Mouse (Mus musculus) embryonic facial prominence, embryonic 10.5 days (tissue): ENCODE results near the gene Lrp6. TPM values are rescaled to one million over a fixed set of nuclear protein-coding genes. Genes with fewer than 3 reads are reported as not detected.

Experiments
- DNase-seq: peaks from one replicate; pipeline ENCODE4 v3.0.0-alpha.2; 2017; ENCODE audit warnings: low spot score
- H3K27ac ChIP-seq: fragments of 300-500 bp; sonication (generic); replicated peaks from 2 replicates; pipeline ENCODE4 v1.5.1; 2016; ENCODE audit warnings: mild to moderate bottlenecking
- H3K27me3 ChIP-seq: fragments of 300-500 bp; sonication (generic); replicated peaks from 2 replicates; pipeline ENCODE4 v1.6.1; 2016; ENCODE audit warnings: low read depth, mild to moderate bottlenecking; ENCODE audit not compliant: poor library complexity, severe bottlenecking
- H3K36me3 ChIP-seq: fragments of 300-500 bp; sonication (generic); replicated peaks from 2 replicates; pipeline ENCODE4 v1.6.1; 2016; ENCODE audit warnings: mild to moderate bottlenecking, moderate library complexity
- H3K4me1 ChIP-seq: fragments of 300-500 bp; sonication (generic); 2 replicates; pipeline ENCODE4 v1.6.1; 2016
- H3K4me3 ChIP-seq: fragments of 300-500 bp; sonication (generic); 2 replicates; pipeline ENCODE4 v1.5.1; 2016; ENCODE audit warnings: mild to moderate bottlenecking, moderate library complexity
- H3K9me3 ChIP-seq: fragments of 300-500 bp; sonication (generic); 2 replicates; pipeline ENCODE4 v1.6.1; 2016; ENCODE audit warnings: mild to moderate bottlenecking
- WGBS: fragments of 180-500 bp; shearing (Covaris S2); methylation state at CpG from one replicate; pipeline ENCODE4 v1.1.7; 2016; 5-methylcytosine and 5-hydroxymethylcytosine counted together
- polyA plus RNA-seq: library from polyadenylated mRNA; unstranded; fragments of >200 nt; fragmentation: Nextera tagmentation; extraction: Ambion mirVana; gene quantifications from 2 replicates; pipeline ENCODE4 v1.2.1, GENCODE M21; 2016

Gene Lrp6
- polyA plus RNA-seq, 1 experiment from 2014 or later = 27.1 TPM

DNA sequence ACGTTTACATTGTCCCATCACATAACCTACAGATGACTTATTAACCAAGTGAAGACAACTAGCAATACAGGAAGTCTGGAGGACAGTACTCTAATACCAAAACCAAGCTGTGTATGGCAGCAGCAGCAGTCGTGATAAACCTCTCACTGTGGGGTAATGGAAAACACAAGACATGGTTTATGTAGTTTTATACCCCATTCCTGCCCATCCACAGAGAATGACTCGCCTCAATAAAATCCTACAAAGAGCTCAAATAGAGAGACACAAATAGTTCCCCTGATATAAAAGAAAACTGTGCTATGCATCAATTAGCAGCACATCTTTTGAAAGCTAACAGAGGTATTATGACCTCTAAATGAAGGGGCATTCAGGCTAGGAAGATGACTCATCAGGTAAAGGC lies 45.9 kb downstream of the Lrp6 start:
- no peaks in the 10 kb centered on the region for H3K27me3 ChIP-seq
- no peaks in the 10 kb centered on the region for H3K9me3 ChIP-seq
- H3K27ac ChIP-seq = no peak overlapping the region
- H3K4me3 ChIP-seq = no peak overlapping the region
- WGBS = 80% methylated on average over 3 of the region's 3 CpGs
- peaks cover 14% of the 10 kb centered on the region for H3K4me1 ChIP-seq
- DNase-seq = no peak
- H3K36me3 ChIP-seq = peaks cover 7% of the 10 kb centered on the region

DNA sequence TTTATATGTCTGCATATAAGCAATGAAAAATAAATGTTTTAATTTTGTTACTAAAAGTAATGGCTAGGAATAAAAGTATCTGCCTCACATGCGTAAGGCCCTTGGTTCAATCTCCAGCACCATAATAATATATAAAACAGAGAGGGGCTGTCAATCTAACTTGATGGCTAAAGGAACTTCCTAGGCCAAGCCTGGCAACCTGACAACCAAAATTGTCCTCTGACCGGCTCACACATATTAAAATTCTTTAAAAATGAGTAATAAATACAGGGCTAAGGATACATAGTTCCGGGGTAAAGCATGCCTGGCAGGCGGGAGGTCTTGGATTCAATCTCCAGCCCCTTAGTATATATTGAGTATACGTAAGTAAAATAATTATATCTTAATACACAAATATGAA lies 48.3 kb downstream of the Lrp6 start:
- Histone ChIP-seq H3K36me3 (peaks cover 7% of the 10 kb centered on the region), H3K27ac (no peak overlapping the region), H3K27me3 (no peaks in the 10 kb centered on the region), H3K4me1 (peaks cover 23% of the 10 kb centered on the region), H3K4me3 (no peak overlapping the region), H3K9me3 (no peaks in the 10 kb centered on the region)
- no peak for DNase-seq
- WGBS = 93% methylated on average over 5 of the region's 5 CpGs

DNA sequence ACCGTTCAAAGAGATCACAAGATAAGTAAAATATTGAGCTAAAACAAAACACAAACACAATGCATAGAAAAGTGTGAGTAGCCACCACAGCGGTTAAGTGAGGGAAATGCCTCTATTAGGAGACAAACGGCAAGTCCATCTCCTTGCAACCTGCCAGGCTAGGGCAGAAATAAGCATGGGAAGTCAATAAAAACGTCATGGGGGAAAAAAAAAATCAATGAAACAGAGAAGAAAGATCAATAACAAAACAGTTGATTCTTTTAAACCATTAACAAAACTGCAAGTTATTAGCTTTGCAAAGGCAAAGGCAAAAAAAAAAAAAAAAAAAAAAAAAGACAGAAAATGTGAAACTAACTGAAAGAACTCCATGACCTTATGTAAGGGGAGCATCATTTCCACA lies 49.6 kb downstream of the Lrp6 start:
- H3K27me3 ChIP-seq = no peaks in the 10 kb centered on the region
- 79% methylated on average over 4 of the region's 4 CpGs for WGBS
- H3K4me1 ChIP-seq = peaks cover 36% of the 10 kb centered on the region
- no peak for DNase-seq
- peaks cover 11% of the 10 kb centered on the region for H3K36me3 ChIP-seq
- H3K4me3 ChIP-seq = no peak overlapping the region
- no peak overlapping the region for H3K27ac ChIP-seq
- H3K9me3 ChIP-seq = no peaks in the 10 kb centered on the region

DNA sequence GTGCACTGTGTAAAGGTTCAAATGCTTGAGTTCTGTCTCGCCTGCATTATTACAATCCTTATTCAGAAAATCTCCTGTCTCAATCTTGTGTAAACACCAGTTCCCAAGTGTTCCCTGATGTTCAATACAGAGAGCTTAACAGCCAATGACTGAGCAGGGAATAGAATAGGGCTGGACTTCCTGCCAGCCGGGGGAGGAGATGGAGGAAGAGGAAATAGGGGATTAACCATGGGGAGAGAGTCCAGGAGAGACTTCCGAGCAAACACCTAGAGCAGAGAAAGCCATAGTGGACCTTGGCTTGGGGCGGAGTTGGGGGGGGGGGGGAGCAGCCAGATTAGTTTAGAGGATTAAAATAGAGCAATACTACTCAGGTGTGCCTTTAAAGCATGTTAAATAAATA lies 51.3 kb downstream of the Lrp6 start:
- Histone ChIP-seq H3K4me1 (peaks cover 54% of the 10 kb centered on the region), H3K9me3 (no peaks in the 10 kb centered on the region), H3K36me3 (peaks cover 11% of the 10 kb centered on the region), H3K27me3 (no peaks in the 10 kb centered on the region), H3K27ac (no peak overlapping the region), H3K4me3 (no peak overlapping the region)
- 64% methylated on average over 4 of the region's 4 CpGs for WGBS
- DNase-seq = no peak

DNA sequence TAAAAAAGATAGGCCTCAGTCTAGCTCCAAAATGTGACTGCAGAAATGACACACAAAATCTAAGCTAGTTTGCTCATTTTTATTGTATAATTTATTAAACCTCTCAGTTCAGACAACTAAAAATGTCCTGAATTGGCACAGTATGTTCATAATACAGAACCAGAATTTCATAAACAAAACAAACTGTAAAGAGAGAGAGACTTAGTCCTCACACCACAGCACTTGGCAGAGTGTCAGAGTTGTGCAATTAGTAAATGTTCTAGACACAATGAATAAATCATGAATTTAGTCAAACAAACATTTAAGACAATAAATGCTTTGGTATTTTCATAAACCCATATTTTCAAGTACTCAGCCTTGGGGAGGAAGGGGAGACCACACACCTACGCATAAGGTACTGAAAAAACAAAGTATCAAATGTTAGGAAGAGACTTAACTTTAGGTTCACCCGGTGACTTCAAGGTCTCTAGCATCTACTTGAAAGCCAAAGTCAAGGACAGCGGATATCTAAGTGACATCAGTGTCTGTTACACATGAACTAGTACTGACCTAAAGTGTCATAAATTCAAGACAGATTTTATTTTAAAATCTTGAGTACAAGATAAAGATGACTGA lies 52.8 kb downstream of the Lrp6 start:
- H3K4me1 ChIP-seq = peaks cover 64% of the 10 kb centered on the region
- peaks cover 4% of the 10 kb centered on the region for H3K36me3 ChIP-seq
- no peak for DNase-seq
- no peak overlapping the region for H3K4me3 ChIP-seq
- H3K27ac ChIP-seq = no peak overlapping the region
- H3K9me3 ChIP-seq = no peaks in the 10 kb centered on the region
- no peaks in the 10 kb centered on the region for H3K27me3 ChIP-seq
- WGBS = 84% methylated on average over 3 of the region's 3 CpGs

DNA sequence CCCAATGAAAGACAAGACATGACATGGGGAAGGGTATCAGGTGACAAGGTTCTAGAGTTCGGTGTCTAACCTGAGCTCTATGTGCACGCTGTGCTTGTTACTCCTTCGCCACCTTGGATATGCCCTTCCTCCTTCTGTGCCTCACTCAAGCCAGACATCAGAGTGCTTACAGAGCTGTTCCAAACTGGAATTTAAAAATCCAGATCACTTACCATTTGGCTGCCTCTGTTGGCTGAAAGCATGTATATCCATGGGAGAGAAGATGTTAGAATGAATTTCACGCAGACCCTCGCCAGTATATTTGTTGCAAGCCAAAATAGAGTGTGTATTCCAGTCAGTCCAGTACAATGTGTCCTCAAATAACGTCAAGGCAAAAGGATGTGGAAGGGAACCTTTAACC lies 53.8 kb downstream of the Lrp6 start:
- no peaks in the 10 kb centered on the region for H3K27me3 ChIP-seq
- no peak for DNase-seq
- 71% methylated on average over 6 of the region's 6 CpGs for WGBS
- no peak overlapping the region for H3K27ac ChIP-seq
- no peak overlapping the region for H3K4me3 ChIP-seq
- peaks cover 64% of the 10 kb centered on the region for H3K4me1 ChIP-seq
- H3K36me3 ChIP-seq = peaks cover 8% of the 10 kb centered on the region
- H3K9me3 ChIP-seq = no peaks in the 10 kb centered on the region

DNA sequence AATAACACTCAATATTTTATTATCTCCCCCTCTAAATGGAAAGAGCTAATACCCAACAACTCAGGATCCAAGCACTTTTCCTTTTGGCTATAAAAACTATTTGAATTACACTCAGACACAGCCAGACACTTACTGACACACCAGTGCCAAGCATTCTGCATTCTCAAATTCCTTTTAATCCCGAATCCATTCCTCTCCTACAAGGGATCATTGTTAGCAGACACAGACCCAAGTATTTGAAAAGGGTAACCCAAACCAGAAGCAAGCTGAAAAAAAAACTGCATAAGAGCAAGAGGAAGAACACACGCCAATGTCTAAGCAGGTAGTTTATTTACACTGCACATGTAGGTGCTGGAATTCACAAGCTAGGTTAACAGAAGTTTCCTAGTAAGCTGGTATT lies 54.3 kb downstream of the Lrp6 start:
- no peak for DNase-seq
- H3K4me1 ChIP-seq = peaks cover 64% of the 10 kb centered on the region
- H3K27ac ChIP-seq = no peak overlapping the region

DNA sequence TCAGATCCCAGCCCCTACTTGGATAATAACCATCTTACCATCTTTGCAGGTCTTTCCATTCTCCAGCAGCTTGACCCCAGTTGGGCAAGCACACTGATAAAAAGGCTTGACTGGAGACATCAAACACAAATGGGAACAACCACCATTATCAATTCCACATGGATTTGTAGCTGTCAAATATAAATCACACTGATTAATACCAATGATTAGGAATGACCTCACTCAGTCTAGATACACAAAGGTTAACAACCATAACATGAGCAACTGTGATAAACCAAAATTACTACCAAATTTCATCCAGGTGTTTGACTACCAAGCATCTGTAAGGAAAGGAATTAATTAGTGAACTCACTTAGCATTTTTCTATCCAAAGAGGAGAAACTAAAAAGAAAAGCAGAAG lies 55.6 kb downstream of the Lrp6 start:
- DNase-seq = no peak
- Histone ChIP-seq H3K27me3 (no peaks in the 10 kb centered on the region), H3K4me1 (peaks cover 60% of the 10 kb centered on the region), H3K27ac (no peak overlapping the region), H3K36me3 (peaks cover 26% of the 10 kb centered on the region), H3K4me3 (no peak overlapping the region), H3K9me3 (no peaks in the 10 kb centered on the region)

More for the DNA sequence above, 54.3 kb downstream of the Lrp6 start:
- Histone ChIP-seq H3K9me3 (no peaks in the 10 kb centered on the region), H3K27me3 (no peaks in the 10 kb centered on the region), H3K4me3 (no peak overlapping the region), H3K36me3 (peaks cover 12% of the 10 kb centered on the region)
- 31% methylated on average over 2 of the region's 2 CpGs for WGBS

DNA sequence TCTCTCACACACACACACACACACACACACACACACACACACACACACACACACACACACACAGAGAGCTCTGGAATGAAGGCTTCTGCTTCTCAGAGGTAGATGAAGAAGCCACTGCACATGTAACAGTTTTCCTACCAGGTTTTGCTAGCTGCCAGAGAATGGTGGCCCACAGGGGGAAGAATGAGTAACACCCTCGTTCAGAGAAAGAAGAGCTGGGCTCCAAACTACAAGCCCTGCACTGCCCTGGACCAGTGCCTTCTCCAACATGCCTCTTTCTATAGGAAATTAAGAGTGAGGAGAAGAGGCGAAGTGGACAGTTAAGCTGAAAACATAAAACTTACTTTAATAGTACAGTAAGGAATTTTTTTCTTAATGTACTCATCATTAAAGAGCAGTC lies 56.5 kb downstream of the Lrp6 start:
- Histone ChIP-seq H3K27ac (no peak overlapping the region; the same call in 1 of the 2 replicates), H3K36me3 (peaks cover 34% of the 10 kb centered on the region), H3K27me3 (no peaks in the 10 kb centered on the region), H3K4me1 (peaks cover 60% of the 10 kb centered on the region), H3K9me3 (no peaks in the 10 kb centered on the region), H3K4me3 (0 out of 2 replicates have a peak overlapping the region, but pooled peaks have one; percentile 12)
- peak; percentile 30 for DNase-seq
- 57% methylated on average over 2 of the region's 2 CpGs for WGBS

DNA sequence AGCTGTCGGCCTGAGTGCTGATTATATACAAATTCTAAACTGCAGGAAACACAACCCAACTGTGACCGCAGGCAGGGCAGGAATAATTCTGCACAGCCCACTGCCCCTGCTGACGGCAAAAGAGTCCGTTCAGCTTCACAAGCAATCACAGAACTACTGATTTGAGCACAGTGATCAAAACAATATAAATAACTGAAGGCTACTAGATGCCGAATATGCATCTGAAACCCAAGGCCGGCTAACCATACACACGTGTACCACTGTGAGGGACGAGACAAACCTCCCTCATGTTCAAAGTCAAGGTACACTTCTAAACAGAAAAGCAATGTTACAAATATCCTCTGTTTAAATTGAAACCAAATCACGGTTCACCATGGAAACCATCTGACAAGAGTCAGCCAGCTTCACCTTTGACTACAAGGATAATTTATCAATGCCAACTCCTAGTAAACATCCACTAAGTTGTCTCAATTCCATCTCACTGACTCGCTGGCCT lies 57.0 kb downstream of the Lrp6 start:
- Histone ChIP-seq H3K27me3 (no peaks in the 10 kb centered on the region), H3K4me1 (peaks cover 60% of the 10 kb centered on the region), H3K27ac (no peak overlapping the region), H3K4me3 (0 out of 2 replicates have a peak overlapping the region, but pooled peaks have one; percentile 12), H3K36me3 (peaks cover 39% of the 10 kb centered on the region), H3K9me3 (no peaks in the 10 kb centered on the region)
- WGBS = 51% methylated on average over 10 of the region's 10 CpGs
- peak; percentile 42 for DNase-seq

DNA sequence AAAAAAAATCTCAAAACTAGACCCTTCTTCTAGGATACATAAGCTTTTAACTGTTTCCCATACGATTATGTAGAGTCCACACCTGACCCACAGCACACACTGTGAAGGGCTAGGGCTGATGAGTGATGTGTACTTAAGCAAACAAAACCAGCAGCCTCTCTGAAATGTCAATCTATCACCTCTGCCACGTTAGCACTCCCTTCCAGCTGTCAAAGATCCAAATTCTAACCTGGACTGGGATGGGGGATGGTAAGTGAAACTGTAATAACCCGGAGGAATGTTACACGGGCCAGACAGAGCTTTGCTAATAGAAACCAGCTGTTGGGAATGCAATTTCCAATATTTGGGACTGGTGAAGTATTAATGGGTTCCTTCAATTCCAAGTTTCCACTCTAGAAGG lies 61.9 kb downstream of the Lrp6 start:
- 33% methylated on average over 4 of the region's 4 CpGs for WGBS
- H3K4me3 ChIP-seq = no peak overlapping the region
- no peaks in the 10 kb centered on the region for H3K27me3 ChIP-seq
- H3K4me1 ChIP-seq = peaks cover 35% of the 10 kb centered on the region
- H3K27ac ChIP-seq = no peak overlapping the region
- peaks cover 56% of the 10 kb centered on the region for H3K36me3 ChIP-seq
- H3K9me3 ChIP-seq = no peaks in the 10 kb centered on the region
- DNase-seq = peak; percentile 39

DNA sequence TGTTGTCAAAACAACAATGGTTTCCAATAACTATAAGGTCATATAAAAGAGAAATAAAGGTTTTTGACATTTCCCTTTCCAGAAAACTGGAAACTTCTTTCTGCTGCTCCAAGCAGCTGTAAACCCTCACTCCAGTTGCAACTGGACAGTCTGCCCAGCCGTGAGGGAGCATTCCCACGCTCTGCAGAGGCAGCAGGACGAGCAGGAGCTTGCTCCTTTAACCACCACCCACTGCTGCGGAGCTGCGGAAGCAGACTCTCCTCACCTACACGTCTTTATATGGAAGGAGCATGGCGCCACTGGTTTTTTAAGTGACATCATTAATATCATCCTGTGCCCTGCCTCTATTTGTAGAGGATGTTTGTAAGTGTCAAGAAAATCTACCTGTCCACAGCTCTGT lies 64.4 kb downstream of the Lrp6 start:
- peaks cover 69% of the 10 kb centered on the region for H3K36me3 ChIP-seq
- no peak overlapping the region for H3K4me3 ChIP-seq
- H3K27me3 ChIP-seq = no peaks in the 10 kb centered on the region
- peaks cover 39% of the 10 kb centered on the region for H3K4me1 ChIP-seq
- no peak for DNase-seq
- 77% methylated on average over 7 of the region's 7 CpGs for WGBS
- no peak overlapping the region for H3K27ac ChIP-seq
- no peaks in the 10 kb centered on the region for H3K9me3 ChIP-seq

DNA sequence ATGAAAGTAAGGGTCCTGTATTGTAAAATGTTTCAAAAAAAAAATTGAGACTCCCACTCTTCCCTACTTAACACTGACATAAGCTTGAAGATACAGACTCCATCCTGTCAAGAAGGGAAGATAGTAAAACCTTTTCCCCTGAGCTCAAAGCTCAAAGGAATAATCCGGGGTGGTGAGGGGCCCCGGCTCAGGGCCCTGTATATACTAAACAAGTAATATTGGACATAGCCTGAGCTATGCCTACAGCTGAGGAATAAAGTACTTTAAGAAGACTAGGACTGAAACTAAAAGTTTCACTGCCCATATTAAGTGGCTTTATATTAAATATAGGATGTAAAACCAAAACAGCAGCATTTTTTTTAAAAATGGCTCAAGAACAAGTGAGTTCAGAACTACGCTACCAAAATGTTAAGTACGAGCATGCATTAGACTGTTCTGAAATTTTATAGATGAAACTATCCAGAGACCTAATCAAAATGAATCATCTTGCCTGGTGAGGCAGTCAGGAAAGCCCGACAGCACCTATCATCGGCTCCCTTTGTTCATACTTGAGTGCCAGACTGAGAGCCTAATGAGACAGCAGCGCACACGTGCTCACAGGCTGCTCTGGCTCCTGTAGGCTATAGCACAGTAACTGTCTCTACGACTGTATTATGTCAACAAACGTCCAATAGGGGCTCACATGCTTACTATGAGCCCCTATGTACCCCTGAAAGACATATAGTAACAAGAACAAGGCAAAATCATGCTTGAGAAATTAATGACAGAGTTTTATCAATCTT lies 66.2 kb downstream of the Lrp6 start:
- peaks cover 57% of the 10 kb centered on the region for H3K36me3 ChIP-seq
- no peaks in the 10 kb centered on the region for H3K27me3 ChIP-seq
- H3K27ac ChIP-seq = no peak overlapping the region
- H3K4me3 ChIP-seq = no peak overlapping the region
- no peak for DNase-seq
- 76% methylated on average over 10 of the region's 10 CpGs for WGBS
- H3K9me3 ChIP-seq = no peaks in the 10 kb centered on the region
- H3K4me1 ChIP-seq = peaks cover 32% of the 10 kb centered on the region
